Mouse (Mus musculus): ENCODE measurements at regions not wholly inside any gene's neighbourhood (a gene's known extent, or its start where the extent isn't known, plus 50 kb on each side); places are given as distances from the start of the nearest gene placed in this dataset.

DNA sequence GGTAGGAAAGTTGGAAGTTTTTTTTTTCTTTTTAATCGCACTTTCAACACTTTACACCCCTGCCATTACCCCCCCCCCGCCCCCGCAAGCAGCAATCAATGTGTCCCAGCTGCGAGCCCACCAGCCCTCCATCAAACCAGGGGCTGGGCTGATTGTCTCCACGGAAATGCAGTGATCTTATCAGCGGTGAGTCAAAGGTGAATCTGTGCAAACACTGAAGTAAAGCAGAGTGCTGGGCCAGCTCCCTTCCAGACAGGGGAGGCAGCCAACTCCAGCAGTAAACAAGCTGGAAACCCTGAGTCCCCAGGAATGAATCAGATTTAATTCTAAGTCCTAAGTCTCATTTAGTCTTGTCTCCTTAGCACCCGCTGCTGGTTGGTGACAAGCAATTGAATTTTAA is 234.3 kb upstream of the Gpc5 start:
- no peak overlapping the region for H3K9ac ChIP-seq (ENCODE audit: low read depth, poor library complexity, severe bottlenecking)
- no peak for TF ChIP-seq POLR2A (IDR thresholded peaks at IDR 0.05; ENCODE audit: insufficient read depth, low read length)
- no peak for TF ChIP-seq CTCF (IDR thresholded peaks at IDR 0.05; ENCODE audit: low read depth, low read length)
- TF ChIP-seq EP300 (IDR thresholded peaks at IDR 0.05; ENCODE audit: insufficient read depth, low read depth, low read length): no peak
- H3K27me3 ChIP-seq (ENCODE audit: control insufficient read depth, insufficient read depth, low read length, poor library complexity, severe bottlenecking): no peaks in the 10 kb centered on the region
- no peaks in the 10 kb centered on the region for H3K36me3 ChIP-seq (ENCODE audit: control insufficient read depth, insufficient read depth, low read length, poor library complexity, severe bottlenecking)
- H3K4me1 ChIP-seq (ENCODE audit: control insufficient read depth, insufficient read depth, low read length): no peaks in the 10 kb centered on the region
- no peaks in the 10 kb centered on the region for H3K9me3 ChIP-seq (replicated peaks; ENCODE audit: control insufficient read depth, insufficient read depth, low read length, poor library complexity, severe bottlenecking)
- H3K27ac ChIP-seq (ENCODE audit: insufficient read depth, low read length): no peak overlapping the region
- H3K4me3 ChIP-seq (ENCODE audit: low read depth, low read length): no peak overlapping the region

DNA sequence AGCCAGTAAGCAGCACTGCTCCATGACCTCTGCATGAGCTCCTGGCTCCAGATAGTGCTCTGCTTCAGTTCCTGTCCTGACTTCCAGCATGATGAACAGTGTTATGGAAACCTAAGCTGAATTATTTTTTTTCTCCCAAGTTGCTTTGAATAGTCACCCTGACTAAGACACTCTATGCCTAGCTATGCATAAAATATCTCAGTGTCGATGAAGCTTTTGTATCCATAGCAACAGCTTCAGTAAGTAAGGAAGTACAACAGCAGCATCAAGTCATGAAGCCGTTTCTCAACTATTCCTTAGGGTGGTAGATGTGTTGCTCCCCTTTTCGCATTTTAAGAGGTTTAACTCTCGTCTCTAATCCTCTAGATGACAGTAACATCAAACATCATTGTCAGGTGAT is 228.4 kb upstream of the Gpc5 start:
- Histone ChIP-seq H3K27me3 (ENCODE audit: control insufficient read depth, insufficient read depth, low read length, poor library complexity, severe bottlenecking) (no peaks in the 10 kb centered on the region), H3K9ac (ENCODE audit: low read depth, poor library complexity, severe bottlenecking) (no peak overlapping the region), H3K4me1 (ENCODE audit: control insufficient read depth, insufficient read depth, low read length) (no peaks in the 10 kb centered on the region), H3K4me3 (ENCODE audit: low read depth, low read length) (no peak overlapping the region), H3K36me3 (ENCODE audit: control insufficient read depth, insufficient read depth, low read length, poor library complexity, severe bottlenecking) (no peaks in the 10 kb centered on the region), H3K9me3 (replicated peaks; ENCODE audit: control insufficient read depth, insufficient read depth, low read length, poor library complexity, severe bottlenecking) (no peaks in the 10 kb centered on the region), H3K27ac (ENCODE audit: insufficient read depth, low read length) (no peak overlapping the region)
- TF ChIP-seq CTCF (IDR thresholded peaks at IDR 0.05; ENCODE audit: low read depth, low read length) (no peak), EP300 (IDR thresholded peaks at IDR 0.05; ENCODE audit: insufficient read depth, low read depth, low read length) (no peak), POLR2A (IDR thresholded peaks at IDR 0.05; ENCODE audit: insufficient read depth, low read length) (no peak)

DNA sequence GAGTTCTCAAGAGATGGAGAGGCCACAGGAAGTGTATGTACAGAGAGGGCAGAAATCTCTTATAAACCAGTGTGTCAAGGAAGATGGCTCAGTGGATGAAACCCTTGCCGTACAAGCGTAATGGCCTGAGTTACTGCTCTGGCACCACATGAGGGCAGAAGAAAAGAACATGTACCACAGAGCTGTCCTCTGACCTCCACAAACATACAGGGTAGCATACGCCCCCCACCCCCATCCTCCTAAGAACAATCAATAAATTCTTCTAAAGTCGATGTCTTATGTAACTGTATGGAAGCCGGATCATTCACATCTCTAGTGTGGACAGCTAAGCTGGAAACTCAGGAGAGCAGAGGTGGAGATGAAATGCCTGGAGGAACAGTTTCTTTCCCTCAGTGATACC is 227.9 kb upstream of the Gpc5 start:
- no peaks in the 10 kb centered on the region for H3K9me3 ChIP-seq (replicated peaks; ENCODE audit: control insufficient read depth, insufficient read depth, low read length, poor library complexity, severe bottlenecking)
- H3K36me3 ChIP-seq (ENCODE audit: control insufficient read depth, insufficient read depth, low read length, poor library complexity, severe bottlenecking): no peaks in the 10 kb centered on the region
- TF ChIP-seq CTCF (IDR thresholded peaks at IDR 0.05; ENCODE audit: low read depth, low read length): no peak
- TF ChIP-seq EP300 (IDR thresholded peaks at IDR 0.05; ENCODE audit: insufficient read depth, low read depth, low read length): no peak
- TF ChIP-seq POLR2A (IDR thresholded peaks at IDR 0.05; ENCODE audit: insufficient read depth, low read length): no peak
- no peak overlapping the region for H3K9ac ChIP-seq (ENCODE audit: low read depth, poor library complexity, severe bottlenecking)
- H3K27me3 ChIP-seq (ENCODE audit: control insufficient read depth, insufficient read depth, low read length, poor library complexity, severe bottlenecking): no peaks in the 10 kb centered on the region
- no peak overlapping the region for H3K27ac ChIP-seq (ENCODE audit: insufficient read depth, low read length)
- H3K4me3 ChIP-seq (ENCODE audit: low read depth, low read length): no peak overlapping the region
- no peaks in the 10 kb centered on the region for H3K4me1 ChIP-seq (ENCODE audit: control insufficient read depth, insufficient read depth, low read length)

DNA sequence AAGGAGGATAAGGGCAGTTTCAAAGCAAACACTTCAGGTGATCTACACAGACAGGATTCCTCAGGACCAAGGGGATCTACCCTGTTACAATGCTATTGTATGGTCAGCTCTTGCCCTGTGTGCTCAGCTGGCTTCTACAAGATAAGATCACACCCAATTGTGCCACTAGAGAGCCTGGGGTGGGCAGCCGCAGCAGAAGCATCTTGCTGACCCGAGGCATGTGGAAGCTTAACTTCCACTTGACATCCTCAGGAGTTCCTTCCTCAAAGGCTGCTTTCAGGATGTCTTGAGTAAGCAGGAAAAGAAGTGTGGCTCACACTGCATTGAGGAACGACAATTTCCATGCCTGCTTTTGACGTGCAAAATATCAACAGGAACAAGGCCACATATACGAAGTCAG is 222.8 kb upstream of the Gpc5 start:
- H3K4me3 ChIP-seq (ENCODE audit: low read depth, low read length): no peak overlapping the region
- H3K36me3 ChIP-seq (ENCODE audit: control insufficient read depth, insufficient read depth, low read length, poor library complexity, severe bottlenecking): no peaks in the 10 kb centered on the region
- TF ChIP-seq EP300 (IDR thresholded peaks at IDR 0.05; ENCODE audit: insufficient read depth, low read depth, low read length): no peak
- no peak for TF ChIP-seq POLR2A (IDR thresholded peaks at IDR 0.05; ENCODE audit: insufficient read depth, low read length)
- no peak for TF ChIP-seq CTCF (IDR thresholded peaks at IDR 0.05; ENCODE audit: low read depth, low read length)
- no peak overlapping the region for H3K9ac ChIP-seq (ENCODE audit: low read depth, poor library complexity, severe bottlenecking)
- no peaks in the 10 kb centered on the region for H3K9me3 ChIP-seq (replicated peaks; ENCODE audit: control insufficient read depth, insufficient read depth, low read length, poor library complexity, severe bottlenecking)
- H3K4me1 ChIP-seq (ENCODE audit: control insufficient read depth, insufficient read depth, low read length): no peaks in the 10 kb centered on the region
- H3K27me3 ChIP-seq (ENCODE audit: control insufficient read depth, insufficient read depth, low read length, poor library complexity, severe bottlenecking): no peaks in the 10 kb centered on the region
- H3K27ac ChIP-seq (ENCODE audit: insufficient read depth, low read length): no peak overlapping the region

DNA sequence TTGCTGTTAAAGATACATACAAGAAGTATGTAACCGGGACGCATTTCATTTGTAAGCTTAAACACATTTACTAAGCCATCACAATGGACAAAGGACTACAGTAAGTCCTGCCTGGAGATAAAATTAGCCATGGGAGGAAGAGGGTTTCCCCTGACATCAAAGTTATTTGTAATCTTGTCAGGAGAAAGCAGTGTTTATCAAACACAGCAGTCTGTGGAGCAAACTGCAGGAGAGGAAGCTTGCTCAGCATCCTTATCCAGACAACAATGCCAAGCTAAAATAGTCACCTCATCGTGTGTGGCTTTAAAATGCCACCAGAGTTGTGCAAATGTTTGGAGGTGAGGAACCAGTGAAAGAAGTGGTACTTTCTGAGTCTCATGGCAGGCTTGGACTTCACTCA is 216.9 kb upstream of the Gpc5 start:
- H3K9ac ChIP-seq (ENCODE audit: low read depth, poor library complexity, severe bottlenecking): no peak overlapping the region

DNA sequence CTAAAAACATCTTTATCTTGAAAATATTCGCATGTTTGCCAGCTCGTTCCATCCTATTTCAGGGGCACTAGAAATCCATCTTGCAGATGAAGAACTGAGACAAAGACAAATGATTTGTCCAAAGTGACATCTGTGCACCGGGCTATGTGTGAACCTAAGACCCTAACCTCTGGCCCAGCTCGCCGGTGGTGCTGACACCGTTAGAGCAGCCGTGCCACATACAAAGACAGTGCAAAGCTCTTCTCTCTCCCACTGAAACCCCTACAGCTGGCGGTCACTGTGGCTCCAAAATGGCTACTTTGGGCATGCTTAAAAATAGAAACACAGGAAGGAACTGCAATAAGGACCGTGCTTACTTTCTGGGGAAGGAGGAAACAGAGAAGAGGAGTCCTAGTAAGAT is 215.6 kb upstream of the Gpc5 start:
- TF ChIP-seq CTCF (IDR thresholded peaks at IDR 0.05; ENCODE audit: low read depth, low read length): no peak
- TF ChIP-seq POLR2A (IDR thresholded peaks at IDR 0.05; ENCODE audit: insufficient read depth, low read length): no peak
- no peak for TF ChIP-seq EP300 (IDR thresholded peaks at IDR 0.05; ENCODE audit: insufficient read depth, low read depth, low read length)
- Histone ChIP-seq H3K9ac (ENCODE audit: low read depth, poor library complexity, severe bottlenecking) (no peak overlapping the region), H3K9me3 (replicated peaks; ENCODE audit: control insufficient read depth, insufficient read depth, low read length, poor library complexity, severe bottlenecking) (no peaks in the 10 kb centered on the region)

More for the DNA sequence above, 216.9 kb upstream of the Gpc5 start:
- H3K4me1 ChIP-seq (ENCODE audit: control insufficient read depth, insufficient read depth, low read length): no peaks in the 10 kb centered on the region
- H3K27ac ChIP-seq (ENCODE audit: insufficient read depth, low read length): no peak overlapping the region
- H3K36me3 ChIP-seq (ENCODE audit: control insufficient read depth, insufficient read depth, low read length, poor library complexity, severe bottlenecking): no peaks in the 10 kb centered on the region
- no peak for TF ChIP-seq EP300 (IDR thresholded peaks at IDR 0.05; ENCODE audit: insufficient read depth, low read depth, low read length)
- H3K4me3 ChIP-seq (ENCODE audit: low read depth, low read length): no peak overlapping the region
- H3K27me3 ChIP-seq (ENCODE audit: control insufficient read depth, insufficient read depth, low read length, poor library complexity, severe bottlenecking): no peaks in the 10 kb centered on the region
- H3K9me3 ChIP-seq (replicated peaks; ENCODE audit: control insufficient read depth, insufficient read depth, low read length, poor library complexity, severe bottlenecking): no peaks in the 10 kb centered on the region

More for the DNA sequence above, 215.6 kb upstream of the Gpc5 start:
- no peak overlapping the region for H3K27ac ChIP-seq (ENCODE audit: insufficient read depth, low read length)
- H3K4me1 ChIP-seq (ENCODE audit: control insufficient read depth, insufficient read depth, low read length): no peaks in the 10 kb centered on the region
- no peaks in the 10 kb centered on the region for H3K36me3 ChIP-seq (ENCODE audit: control insufficient read depth, insufficient read depth, low read length, poor library complexity, severe bottlenecking)
- no peak overlapping the region for H3K4me3 ChIP-seq (ENCODE audit: low read depth, low read length)
- H3K27me3 ChIP-seq (ENCODE audit: control insufficient read depth, insufficient read depth, low read length, poor library complexity, severe bottlenecking): no peaks in the 10 kb centered on the region
